Mouse (Mus musculus) inflammation-experienced regulatory T-cells, adult 6 months (primary cell): ENCODE data around the gene Enox1. TPM values are rescaled to one million over a fixed set of nuclear protein-coding genes. Genes with fewer than 3 reads are reported as not detected.

ENCODE experiments used
- ATAC-seq: one replicate; pipeline ENCODE4 v1.8.0; 2017
- polyA plus RNA-seq, 3 experiments: library from polyadenylated mRNA; unstranded; fragments of 100-300 nt; shearing (Covaris generic); gene quantifications; one replicate each; pipeline ENCODE4 v1.2.1; 2017

Enox1 gene
- polyA plus RNA-seq, 3 experiments from 2014 or later = 0.11 to 0.36 (median 0.24) TPM

GRCm38 (mm10) chr14:77376731-77377130 lies 220.2 kb downstream of the Enox1 start:
- ATAC-seq = no peak

- no peak for ATAC-seq
These were observed 220.9 kb downstream of the Enox1 start for GRCm38 (mm10) chr14:77377439-77377838.

GRCm38 (mm10) chr14:77377873-77378272 lies 221.3 kb downstream of the Enox1 start:
- no peak for ATAC-seq

GRCm38 (mm10) chr14:77381532-77381931 lies 225.0 kb downstream of the Enox1 start:
- no peak for ATAC-seq

- no peak for ATAC-seq
These were observed 229.1 kb downstream of the Enox1 start for GRCm38 (mm10) chr14:77385621-77386020.

- no peak for ATAC-seq
These were observed 231.3 kb downstream of the Enox1 start for GRCm38 (mm10) chr14:77387877-77388276.

- ATAC-seq = no peak
These were observed 232.7 kb downstream of the Enox1 start for GRCm38 (mm10) chr14:77389276-77389675.

- ATAC-seq = no peak
These were observed 235.9 kb downstream of the Enox1 start for GRCm38 (mm10) chr14:77392476-77392875.

GRCm38 (mm10) chr14:77406241-77407114 lies 249.9 kb downstream of the Enox1 start:
- no peak for ATAC-seq

- no peak for ATAC-seq
These were observed 252.8 kb downstream of the Enox1 start for GRCm38 (mm10) chr14:77409271-77409940.

GRCm38 (mm10) chr14:77410354-77410753 lies 253.8 kb downstream of the Enox1 start:
- ATAC-seq = no peak

- ATAC-seq = no peak
These were observed 256.5 kb downstream of the Enox1 start for GRCm38 (mm10) chr14:77413106-77413505.

- no peak for ATAC-seq
These were observed 259.8 kb downstream of the Enox1 start for GRCm38 (mm10) chr14:77416358-77416757.

GRCm38 (mm10) chr14:77421031-77421430 lies 264.5 kb downstream of the Enox1 start:
- no peak for ATAC-seq

GRCm38 (mm10) chr14:77423194-77423593 lies 266.6 kb downstream of the Enox1 start:
- no peak for ATAC-seq

- ATAC-seq = no peak
These were observed 282.9 kb downstream of the Enox1 start for GRCm38 (mm10) chr14:77439426-77439825.

GRCm38 (mm10) chr14:77440805-77441204 lies 284.2 kb downstream of the Enox1 start:
- no peak for ATAC-seq

GRCm38 (mm10) chr14:77441541-77441940 lies 285.0 kb downstream of the Enox1 start:
- no peak for ATAC-seq

- no peak for ATAC-seq
These were observed 291.4 kb downstream of the Enox1 start for GRCm38 (mm10) chr14:77448001-77448400.

GRCm38 (mm10) chr14:77451916-77452315 lies 295.4 kb downstream of the Enox1 start:
- ATAC-seq = no peak

- no peak for ATAC-seq
These were observed 299.5 kb downstream of the Enox1 start for GRCm38 (mm10) chr14:77456066-77456465.

GRCm38 (mm10) chr14:77456876-77457275 lies 300.3 kb downstream of the Enox1 start:
- no peak for ATAC-seq

- no peak for ATAC-seq
These were observed 301.7 kb downstream of the Enox1 start for GRCm38 (mm10) chr14:77458217-77458616.

GRCm38 (mm10) chr14:77463919-77464318 lies 307.4 kb downstream of the Enox1 start:
- ATAC-seq = no peak
